Mouse (Mus musculus) MEL (cell line): ENCODE data around the gene Aldh1a2. TPM values are rescaled to one million over a fixed set of nuclear protein-coding genes. Genes with fewer than 3 reads are reported as not detected.

ENCODE experiments used
- DNase-seq: peaks from one replicate; pipeline ENCODE4 v3.0.0; 2011; ENCODE audit warnings: low read depth, low spot score
- H3K27ac ChIP-seq: 2 replicates; pipeline ENCODE4 v1.5.1; 2012; ENCODE audit warnings: low read depth, mild to moderate bottlenecking, control low read depth, low read length, moderate library complexity; ENCODE audit not compliant: control insufficient read depth
- H3K27me3 ChIP-seq, 2 experiments: fragments of 150-350 bp in 1 of 2; sonication (generic) in 1 of 2; 2 replicates each; pipeline ENCODE4 v1.6.1; 2012; ENCODE audit warnings: low read length in 2 of 2, mild to moderate bottlenecking in 2 of 2, improper control_type of control experiment in 1 of 2, moderate library complexity in 1 of 2; ENCODE audit not compliant: insufficient read depth in 2 of 2, control insufficient read depth in 1 of 2
- H3K36me3 ChIP-seq, 2 experiments: 2 replicates each; pipeline ENCODE4 v1.6.1; 2012 to 2014; ENCODE audit warnings: low read length in 2 of 2, improper control_type of control experiment in 1 of 2, inconsistent platforms in 1 of 2, mild to moderate bottlenecking in 1 of 2; ENCODE audit not compliant: insufficient read depth in 2 of 2, control insufficient read depth in 1 of 2
- H3K4me1 ChIP-seq, 2 experiments: fragments of 150-350 bp in 1 of 2; sonication (generic) in 1 of 2; 2 replicates each; pipeline ENCODE4 v1.6.1; 2012; ENCODE audit warnings: low read length in 2 of 2, improper control_type of control experiment in 1 of 2, mild to moderate bottlenecking in 1 of 2; ENCODE audit not compliant: insufficient read depth in 2 of 2, control insufficient read depth in 1 of 2
- H3K4me3 ChIP-seq, 2 experiments: fragments of 150-350 bp in 1 of 2; sonication (generic) in 1 of 2; 2 replicates each; pipeline ENCODE4 v1.5.1; 2012; ENCODE audit warnings: low read depth in 2 of 2, low read length in 2 of 2, mild to moderate bottlenecking in 2 of 2, moderate library complexity in 2 of 2, control low read depth in 1 of 2, improper control_type of control experiment in 1 of 2; ENCODE audit not compliant: control insufficient read depth in 1 of 2, insufficient read depth in 1 of 2
- H3K79me2 ChIP-seq: 2 replicates; pipeline ENCODE4 v1.6.1; 2012; ENCODE audit warnings: mild to moderate bottlenecking, low read length, moderate library complexity; ENCODE audit not compliant: control insufficient read depth, poor library complexity, insufficient read depth
- H3K9ac ChIP-seq: 2 replicates; pipeline ENCODE4 v1.6.1; 2012; ENCODE audit warnings: low read depth, mild to moderate bottlenecking, control low read depth, low read length, moderate library complexity; ENCODE audit not compliant: control insufficient read depth, poor library complexity, severe bottlenecking
- H3K9me3 ChIP-seq: fragments of 150-350 bp; sonication (generic); replicated peaks from 2 replicates; pipeline ENCODE4 v1.6.1; 2012; ENCODE audit warnings: mild to moderate bottlenecking, low read length, improper control_type of control experiment, moderate library complexity; ENCODE audit not compliant: insufficient read depth
- CHD1 ChIP-seq: IDR thresholded peaks from 2 replicates; pipeline ENCODE4 v1.6.1; 2012; ENCODE audit warnings: low read depth, mild to moderate bottlenecking, inconsistent platforms, low read length, improper control_type of control experiment
- CHD2 ChIP-seq: IDR thresholded peaks from 2 replicates; pipeline ENCODE4 v1.6.1; 2011; ENCODE audit warnings: low read length, improper control_type of control experiment
- GATA1 ChIP-seq: IDR thresholded peaks from 2 replicates; pipeline ENCODE4 v1.6.1; 2011; ENCODE audit warnings: low read depth, low read length, improper control_type of control experiment
- JUND ChIP-seq: IDR thresholded peaks from 2 replicates; pipeline ENCODE4 v1.6.1; 2011; ENCODE audit warnings: low read depth, mild to moderate bottlenecking, improper control_type of control experiment, low read length
- KAT2A ChIP-seq: conservative IDR thresholded peaks from 2 replicates; pipeline ENCODE4 v1.6.1; 2012; ENCODE audit warnings: low read depth, low read length, improper control_type of control experiment, inconsistent platforms
- MAFK ChIP-seq: IDR thresholded peaks from 2 replicates; pipeline ENCODE4 v1.6.1; 2011; ENCODE audit warnings: low read depth, mild to moderate bottlenecking, low read length, improper control_type of control experiment, borderline replicate concordance
- MAX ChIP-seq: IDR thresholded peaks from 2 replicates; pipeline ENCODE4 v1.6.1; 2011; ENCODE audit warnings: low read length, improper control_type of control experiment
- MAZ ChIP-seq: IDR thresholded peaks from 2 replicates; pipeline ENCODE4 v1.6.1; 2012; ENCODE audit warnings: low read depth, mild to moderate bottlenecking, inconsistent platforms, low read length, improper control_type of control experiment
- MXI1 ChIP-seq: IDR thresholded peaks from 2 replicates; pipeline ENCODE4 v1.6.1; 2011; ENCODE audit warnings: mild to moderate bottlenecking, low read depth, low read length, improper control_type of control experiment
- MYB ChIP-seq: IDR thresholded peaks from 2 replicates; pipeline ENCODE4 v1.6.1; 2011; ENCODE audit warnings: mild to moderate bottlenecking, low read depth, low read length, improper control_type of control experiment
- MYC ChIP-seq: IDR thresholded peaks from 2 replicates; pipeline ENCODE4 v1.6.1; 2011; ENCODE audit warnings: low read depth, mild to moderate bottlenecking, low read length, improper control_type of control experiment, moderate library complexity
- NELFE ChIP-seq: IDR thresholded peaks from 2 replicates; pipeline ENCODE4 v1.6.1; 2011; ENCODE audit warnings: low read depth, low read length, improper control_type of control experiment
- POLR2A ChIP-seq, 2 experiments: IDR thresholded peaks; 2 replicates each; pipeline ENCODE4 v1.6.1; 2011 to 2012; ENCODE audit warnings: low read length in 2 of 2, mild to moderate bottlenecking in 2 of 2, control low read depth in 1 of 2, improper control_type of control experiment in 1 of 2, low read depth in 1 of 2, moderate library complexity in 1 of 2; ENCODE audit not compliant: control insufficient read depth in 1 of 2, insufficient read depth in 1 of 2, poor library complexity in 1 of 2
- POLR2AphosphoS2 ChIP-seq: IDR thresholded peaks from 2 replicates; pipeline ENCODE4 v1.6.1; 2011; ENCODE audit warnings: low read length, improper control_type of control experiment
- POLR2AphosphoS5 ChIP-seq: IDR thresholded peaks from 2 replicates; pipeline ENCODE4 v1.6.1; 2012; ENCODE audit warnings: low read depth, borderline replicate concordance, mild to moderate bottlenecking, inconsistent platforms, low read length, moderate library complexity, mixed read lengths
- RAD21 ChIP-seq: IDR thresholded peaks from 2 replicates; pipeline ENCODE4 v1.6.1; 2011; ENCODE audit warnings: mild to moderate bottlenecking, low read depth, low read length, improper control_type of control experiment
- SIN3A ChIP-seq: IDR thresholded peaks from 2 replicates; pipeline ENCODE4 v1.6.1; 2012; ENCODE audit warnings: low read length, improper control_type of control experiment, inconsistent platforms
- TAL1 ChIP-seq: IDR thresholded peaks from 2 replicates; pipeline ENCODE4 v1.6.1; 2012; ENCODE audit warnings: mild to moderate bottlenecking, inconsistent platforms, low read length, moderate library complexity, mixed read lengths
- TBP ChIP-seq: IDR thresholded peaks from 2 replicates; pipeline ENCODE4 v1.8.0; 2011; ENCODE audit warnings: low read depth, low read length, improper control_type of control experiment
- USF2 ChIP-seq, 2 experiments: IDR thresholded peaks; 2 replicates each; pipeline ENCODE4 v1.6.1; 2011 to 2012; ENCODE audit warnings: improper control_type of control experiment in 2 of 2, low read length in 2 of 2, borderline replicate concordance in 1 of 2, inconsistent platforms in 1 of 2, low read depth in 1 of 2, mild to moderate bottlenecking in 1 of 2; ENCODE audit not compliant: insufficient read depth in 1 of 2
- ZC3H11A ChIP-seq: IDR thresholded peaks from 2 replicates; pipeline ENCODE4 v1.6.1; 2012; ENCODE audit warnings: low read depth, mild to moderate bottlenecking, inconsistent platforms, low read length, improper control_type of control experiment
- ZKSCAN1 ChIP-seq: IDR thresholded peaks from 2 replicates; pipeline ENCODE4 v1.6.1; 2012; ENCODE audit warnings: low read depth, mild to moderate bottlenecking, inconsistent platforms, low read length, improper control_type of control experiment, moderate library complexity
- ZMIZ1 ChIP-seq: IDR thresholded peaks from 2 replicates; pipeline ENCODE4 v1.6.1; 2012; ENCODE audit warnings: low read depth, mild to moderate bottlenecking, inconsistent platforms, low read length, improper control_type of control experiment, moderate library complexity
- ZNF384 ChIP-seq: IDR thresholded peaks from 2 replicates; pipeline ENCODE4 v1.6.1; 2012; ENCODE audit warnings: low read depth, mild to moderate bottlenecking, inconsistent platforms, low read length, improper control_type of control experiment
- polyA plus RNA-seq, 2 experiments: library from polyadenylated mRNA; stranded (reverse) in 1 of 2; unstranded in 1 of 2; fragments of >175 nt in 1 of 2; fragments of >200 nt in 1 of 2; gene quantifications; 2 replicates each; pipeline versions ENCODE4 v1.2.1 to v1.2.4; 2012; ENCODE audit warnings: low replicate concordance in 2 of 2, low read depth in 1 of 2; ENCODE audit not compliant: insufficient read length in 2 of 2, insufficient read depth in 1 of 2, missing spikeins in 1 of 2
- total RNA-seq: library from RNA; depleted of rRNA; stranded (reverse); fragments of 300-350 nt; gene quantifications from 2 replicates; pipeline ENCODE4 v1.2.3, GENCODE M21; 2012

Gene Aldh1a2
- total and polyA plus RNA-seq, 3 experiments: not detected

- peaks cover 3 to 24% of the 10 kb centered on the region in 2 experiments; a peak in 3 of 4 replicates for H3K27me3 ChIP-seq
- TF ChIP-seq GATA1 (no peak), MAFK (no peak), TAL1 (no peak), ZMIZ1 (no peak), SIN3A (no peak), ZKSCAN1 (no peak), ZC3H11A (no peak), JUND (no peak), KAT2A (no peak), ZNF384 (no peak), MYB (no peak), POLR2AphosphoS5 (no peak), POLR2A (IDR thresholded peaks at IDR 0.05; ENCODE audit: control insufficient read depth in 1 of 2, insufficient read depth in 1 of 2, low read depth in 1 of 2, low read length in 2 of 2, poor library complexity in 1 of 2) (no peak), CHD2 (no peak), POLR2AphosphoS2 (no peak), CHD1 (no peak), NELFE (no peak)
- DNase-seq: no peak
- H3K36me3 ChIP-seq: no peaks in the 10 kb centered on the region
- H3K9ac ChIP-seq: no peak overlapping the region
- H3K9me3 ChIP-seq: no peaks in the 10 kb centered on the region
- H3K4me3 ChIP-seq: no peak overlapping the region
- H3K4me1 ChIP-seq: no peaks in the 10 kb centered on the region
- no peaks in the 10 kb centered on the region for H3K79me2 ChIP-seq
- no peak overlapping the region for H3K27ac ChIP-seq
Observed at GRCm38 (mm10) chr9:71216996-71217792, 1.6 kb downstream of the Aldh1a2 start.

- H3K36me3 ChIP-seq: no peaks in the 10 kb centered on the region
- no peak overlapping the region for H3K4me3 ChIP-seq
- H3K27me3 ChIP-seq: peaks cover 6 to 30% of the 10 kb centered on the region in 2 experiments
- TF ChIP-seq NELFE (no peak), RAD21 (no peak), MXI1 (no peak), KAT2A (no peak), MAZ (no peak), MAX (no peak), ZNF384 (no peak), ZC3H11A (no peak), SIN3A (no peak), TAL1 (no peak), MYC (no peak), TBP (no peak), MYB (no peak), USF2 (IDR thresholded peaks at IDR 0.05; ENCODE audit: borderline replicate concordance in 1 of 2, insufficient read depth in 1 of 2, low read depth in 1 of 2, low read length in 2 of 2) (no peak)
- H3K9ac ChIP-seq: no peak overlapping the region
- H3K79me2 ChIP-seq: no peaks in the 10 kb centered on the region
- no peaks in the 10 kb centered on the region for H3K9me3 ChIP-seq
- no peak overlapping the region for H3K27ac ChIP-seq
- DNase-seq: no peak
- no peaks in the 10 kb centered on the region for H3K4me1 ChIP-seq
Observed at GRCm38 (mm10) chr9:71217793-71218095, 2.2 kb downstream of the Aldh1a2 start.
